Mouse (Mus musculus) thymus, adult 2 months (tissue): ENCODE results near the gene 1110008L16Rik.

ENCODE experiments used
- CTCF ChIP-seq: fragments of 200-500 bp; IDR thresholded peaks from 2 replicates; pipeline ENCODE4 v1.5.1; 2012; ENCODE audit warnings: mild to moderate bottlenecking, control low read depth, low read length, moderate library complexity, borderline replicate concordance; ENCODE audit not compliant: control insufficient read depth, poor library complexity, insufficient read depth; ENCODE audit errors: extremely low read depth
- POLR2A ChIP-seq: fragments of 200-500 bp; IDR thresholded peaks from 2 replicates; pipeline ENCODE4 v1.6.1; 2012; ENCODE audit warnings: mild to moderate bottlenecking, low read length, control low read depth, moderate library complexity; ENCODE audit not compliant: control insufficient read depth, poor library complexity, insufficient read depth; ENCODE audit errors: extremely low read depth

GRCm38 (mm10) chr12:55301472-55302300 lies 2.3 kb downstream of the 1110008L16Rik start:
- no peak for TF ChIP-seq CTCF
- no peak for TF ChIP-seq POLR2A
